Mouse (Mus musculus) embryo, embryonic 11.5 days (tissue): ENCODE results near the gene Tnfsf4.

ENCODE experiments used
- DNase-seq: peaks from one replicate; pipeline ENCODE4 v3.0.0-alpha.2; 2012; ENCODE audit warnings: low read depth, low spot score

Gene Tnfsf4

GRCm38 (mm10) chr1:161452250-161452649, 57.0 kb downstream of the Tnfsf4 start:
- DNase-seq = no peak

GRCm38 (mm10) chr1:161463388-161464085, 68.3 kb downstream of the Tnfsf4 start:
- no peak for DNase-seq
